Mouse (Mus musculus) lung, postnatal 14 days (tissue): Measurements from ENCODE around the gene Atg13.
"Not testable (repeated sequence)": the region's sequence is repeated elsewhere in the genome, so short reads cannot be mapped to it uniquely, and the experiment has no call there.

Source experiments
- DNase-seq: peaks from one replicate; pipeline ENCODE4 v3.0.0; 2021

The Atg13 gene

DNA sequence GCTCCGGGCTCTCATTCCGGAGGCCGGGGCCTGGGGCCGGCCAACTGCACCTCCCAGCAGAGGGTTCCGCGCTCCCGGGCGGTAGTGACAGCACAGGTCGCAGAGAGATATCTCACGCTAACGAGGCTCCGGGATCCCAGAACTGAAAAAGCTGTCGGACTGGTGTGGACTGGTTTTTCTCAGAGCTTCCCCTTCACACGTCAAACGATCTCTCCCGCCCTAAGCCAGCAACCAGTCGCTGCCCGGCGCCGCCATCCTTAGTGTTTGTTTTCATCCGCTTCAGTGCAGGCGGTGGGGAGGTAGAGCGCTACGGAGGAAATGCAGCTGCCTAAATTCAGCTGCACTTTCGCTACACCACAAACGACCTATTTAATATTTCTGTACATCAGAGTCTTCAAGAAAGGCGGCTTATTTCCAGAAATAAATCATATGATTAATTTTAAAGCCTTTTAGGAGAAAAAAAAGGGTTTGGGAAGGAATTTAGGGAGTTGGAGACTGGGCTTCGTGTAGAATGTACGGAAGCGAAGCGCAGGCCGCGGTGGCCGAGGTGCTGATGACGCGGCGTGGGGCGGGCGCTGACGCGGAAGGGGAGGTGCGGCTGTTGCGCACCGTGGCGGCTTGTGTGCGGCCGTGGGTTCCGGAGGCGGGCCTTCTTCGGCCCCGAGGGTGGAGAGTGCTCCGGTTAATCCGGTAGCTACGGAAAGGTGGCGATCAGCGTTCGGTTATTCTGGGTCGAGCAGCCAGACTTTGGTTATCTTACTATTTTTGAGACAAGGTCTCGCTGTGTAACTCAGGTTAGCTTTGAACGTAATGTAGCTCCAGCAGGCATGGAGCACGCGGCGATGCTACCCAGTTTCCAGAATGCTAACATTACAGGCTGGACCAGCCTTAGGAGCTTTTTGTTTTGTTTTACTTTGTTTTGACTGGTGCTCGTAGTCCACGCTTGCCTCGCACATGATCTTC lies at the start of gene Atg13, which contains the start of gene Harbi1:
Gene Atg13 (minus strand): TSS at position 305 of the 963 bp plus-strand sequence.
Gene Harbi1 (plus strand): TSS at position 581 of the 963 bp plus-strand sequence.
- DNase-seq = peak; percentile 94

DNA sequence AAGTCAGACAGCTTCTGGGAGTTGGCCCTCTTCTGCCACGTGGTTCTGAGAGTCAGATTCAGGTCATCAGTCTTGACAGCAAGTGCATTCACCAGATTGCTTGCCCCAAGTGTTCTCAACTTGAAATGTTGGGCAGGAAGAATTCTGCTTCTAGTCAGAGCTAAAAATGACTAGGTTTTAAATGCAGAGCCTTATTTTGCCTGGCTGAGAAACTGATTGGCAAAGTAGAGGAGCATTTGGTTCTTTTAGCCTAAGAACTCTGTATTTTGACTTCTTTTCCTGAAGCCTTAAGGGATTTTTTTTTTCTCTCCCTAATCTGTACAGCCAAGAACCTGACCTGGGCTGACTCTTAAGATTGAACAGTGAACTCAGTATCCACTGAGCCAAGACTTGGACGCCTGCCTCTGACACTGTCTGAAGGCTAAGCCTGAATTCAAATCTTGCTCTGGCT lies 39.5 kb upstream of the Atg13 start:
- DNase-seq = peak; percentile 39

DNA sequence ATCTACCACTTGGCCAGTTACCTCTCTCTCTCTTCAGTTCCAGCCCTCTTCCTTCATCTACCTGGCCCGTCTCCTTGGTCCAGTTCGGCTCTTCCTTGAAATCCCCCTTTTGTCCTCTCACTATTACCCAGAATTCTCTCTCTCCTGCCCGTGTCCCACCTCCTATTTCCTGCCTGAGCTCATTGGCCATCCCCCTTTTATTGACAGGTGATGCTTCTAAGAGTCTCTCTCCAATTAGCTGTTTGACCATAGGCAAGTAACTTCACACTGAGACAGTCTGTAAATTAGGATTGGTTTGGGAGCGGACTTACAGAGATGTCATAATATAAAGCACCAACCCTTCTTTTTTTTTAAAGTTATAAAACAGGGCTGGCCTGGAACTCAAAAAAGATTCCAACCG lies 34.3 kb upstream of the Atg13 start:
- no peak for DNase-seq

DNA sequence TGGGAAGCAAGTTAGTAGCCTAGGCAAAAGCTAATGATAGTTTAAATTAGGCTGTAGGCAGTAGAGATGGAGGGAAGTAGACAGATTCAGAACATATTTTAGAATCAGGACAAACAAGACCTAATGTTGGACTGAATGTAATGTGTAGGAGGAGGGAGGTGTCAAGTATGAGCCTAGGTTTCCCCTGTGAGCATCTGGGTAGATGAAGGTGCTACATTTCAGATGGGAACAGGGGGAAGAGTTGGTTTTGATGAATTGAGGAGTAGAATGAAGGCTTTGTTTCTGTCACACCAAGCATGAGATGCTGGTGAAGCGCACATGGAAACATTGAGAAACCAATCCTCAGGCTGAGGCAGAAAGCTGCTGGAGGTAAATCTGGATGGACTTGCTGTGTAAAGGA lies 29.2 kb upstream of the Atg13 start:
- no peak for DNase-seq

DNA sequence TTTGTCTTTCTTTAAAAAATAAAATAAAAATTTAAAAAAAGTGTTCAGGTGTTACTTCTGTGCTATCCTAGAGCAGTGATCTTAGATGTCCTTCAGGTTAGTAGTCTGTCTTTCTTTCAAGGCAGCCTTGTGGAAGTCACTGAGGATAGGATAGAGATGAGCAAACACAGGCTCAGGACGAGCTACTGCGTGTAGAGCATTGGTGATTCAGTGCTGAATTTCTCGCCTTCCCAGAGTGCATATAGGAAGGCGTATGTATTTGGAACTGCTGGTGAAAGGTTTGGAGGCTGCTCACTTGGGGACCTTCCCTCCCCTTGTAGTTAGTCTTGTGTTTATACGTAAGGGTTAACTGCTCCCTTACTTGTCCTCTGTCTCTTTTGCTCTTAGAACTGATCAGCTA lies 24.8 kb upstream of the Atg13 start:
- no peak for DNase-seq

DNA sequence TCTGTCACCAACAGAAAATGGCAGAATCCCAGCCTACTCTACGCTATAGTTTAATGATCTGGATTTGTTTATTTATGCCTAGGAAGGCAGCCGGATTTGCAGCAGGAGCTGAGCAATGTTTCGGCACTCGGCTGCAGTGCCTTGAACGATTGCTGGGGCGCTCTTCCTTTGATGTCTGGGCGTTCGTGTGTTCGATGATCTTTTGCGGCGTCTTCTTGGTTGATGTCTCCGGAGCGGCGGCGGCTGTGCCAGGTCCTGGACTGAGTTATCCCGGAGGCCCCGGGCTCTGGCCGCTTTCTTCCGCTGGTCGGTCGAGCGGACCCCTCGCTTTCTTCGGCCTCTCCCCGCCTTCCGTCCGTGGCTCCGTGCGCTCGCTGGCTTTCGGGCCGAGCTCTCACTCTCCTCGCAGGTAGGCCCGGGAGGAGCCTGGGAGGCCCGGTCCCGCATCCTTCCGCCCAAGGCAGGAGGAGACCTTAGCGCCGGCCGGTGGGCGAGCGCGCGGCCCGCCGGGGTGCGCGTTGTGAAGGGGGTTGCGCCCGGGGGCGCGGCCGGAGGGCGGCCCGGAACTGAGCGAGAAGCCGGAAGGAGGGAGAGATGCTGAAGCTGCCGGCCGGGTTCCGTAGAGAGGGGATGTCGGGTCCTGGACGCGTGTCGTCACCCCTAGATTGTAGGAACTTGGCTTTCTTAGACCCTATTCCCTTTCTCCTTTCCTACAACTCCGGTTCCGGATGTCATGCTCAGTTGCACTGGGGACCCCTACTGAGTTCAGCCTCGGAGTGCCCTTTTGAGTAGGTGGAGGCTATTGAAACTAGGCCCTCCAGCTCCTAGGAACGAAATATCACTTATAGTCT lies 19.8 kb upstream of the Atg13 start, which contains the start of gene Ambra1:
Gene Ambra1 (plus strand): TSS at position 164 of the 851 bp plus-strand sequence.
- DNase-seq = peak; percentile 78

DNA sequence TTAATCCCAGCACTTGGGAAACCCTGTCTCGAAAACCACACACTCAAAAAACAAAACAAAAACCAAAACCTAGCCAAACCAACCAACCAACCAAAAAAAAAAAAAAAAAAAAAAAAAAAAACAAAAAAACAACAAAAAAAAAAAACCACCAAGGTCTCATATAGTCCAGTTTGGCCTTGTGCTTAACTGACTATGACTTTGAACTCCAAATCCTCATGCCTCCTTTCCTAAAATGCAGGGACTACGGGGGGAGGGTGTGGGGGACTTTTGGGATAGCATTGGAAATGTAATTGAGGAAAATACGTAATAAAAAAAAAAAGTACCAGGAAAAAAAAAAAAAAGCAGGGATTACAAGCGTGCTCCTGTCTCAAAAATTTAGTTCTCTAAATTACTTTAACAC lies 19.2 kb upstream of the Atg13 start:
- no peak for DNase-seq

DNA sequence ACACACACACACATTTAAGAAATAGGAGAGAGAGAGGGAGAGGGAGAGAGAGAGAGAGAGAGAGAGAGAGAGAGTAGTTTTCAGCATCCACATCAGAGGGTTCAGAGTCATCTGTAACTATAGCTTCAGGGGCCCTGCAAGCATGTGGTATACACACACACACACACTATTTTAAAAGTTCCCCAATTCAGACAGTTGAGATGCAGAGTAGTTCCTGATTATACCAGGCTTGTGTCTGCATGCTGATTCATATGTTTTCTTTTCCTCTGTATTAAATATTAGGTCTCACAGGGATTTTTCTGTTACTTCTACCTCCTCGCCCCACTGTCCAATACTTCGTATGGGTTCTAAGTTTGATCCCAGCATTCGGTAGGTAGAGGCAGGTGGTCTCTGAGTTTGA lies 16.6 kb upstream of the Atg13 start:
- DNase-seq = no peak

DNA sequence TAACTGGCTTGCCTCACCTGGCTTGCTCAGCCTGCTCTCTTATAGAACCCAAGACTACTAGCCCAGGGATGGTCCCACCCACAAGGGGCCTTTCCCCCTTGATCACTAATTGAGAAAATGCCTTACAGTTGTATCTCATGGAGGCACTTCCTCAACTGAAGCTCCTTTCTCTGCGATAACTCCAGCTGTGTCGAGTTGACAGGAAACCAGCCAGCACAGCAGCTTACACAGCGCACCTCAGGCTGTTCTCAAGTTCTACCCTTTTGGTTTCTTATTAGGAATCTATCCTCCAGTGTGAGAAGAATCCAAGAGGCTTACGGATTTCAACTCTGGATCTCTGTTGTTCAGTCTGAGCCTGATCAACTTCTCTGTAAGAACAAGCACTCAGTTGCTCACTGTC lies 15.1 kb upstream of the Atg13 start:
- DNase-seq = not testable (repeated sequence)

DNA sequence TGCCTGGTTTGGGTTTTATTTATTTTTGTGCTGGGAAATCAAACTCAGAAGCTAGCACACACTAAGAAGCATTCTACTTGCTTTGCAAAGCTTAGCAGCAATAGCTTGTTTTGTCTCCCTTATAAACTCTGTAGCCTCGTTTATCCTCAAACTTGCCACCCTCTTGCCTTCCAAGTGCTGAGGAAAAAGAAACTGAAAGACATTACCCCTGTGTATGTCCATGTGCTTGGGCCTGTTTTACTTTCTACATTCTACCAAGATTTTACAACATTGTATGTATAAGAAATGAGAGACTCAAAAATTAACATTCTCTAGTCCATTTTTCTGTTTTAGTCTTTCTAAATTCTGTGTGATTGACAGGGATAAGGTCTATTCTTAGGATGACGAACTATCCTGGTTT lies 14.3 kb upstream of the Atg13 start:
- no peak for DNase-seq

DNA sequence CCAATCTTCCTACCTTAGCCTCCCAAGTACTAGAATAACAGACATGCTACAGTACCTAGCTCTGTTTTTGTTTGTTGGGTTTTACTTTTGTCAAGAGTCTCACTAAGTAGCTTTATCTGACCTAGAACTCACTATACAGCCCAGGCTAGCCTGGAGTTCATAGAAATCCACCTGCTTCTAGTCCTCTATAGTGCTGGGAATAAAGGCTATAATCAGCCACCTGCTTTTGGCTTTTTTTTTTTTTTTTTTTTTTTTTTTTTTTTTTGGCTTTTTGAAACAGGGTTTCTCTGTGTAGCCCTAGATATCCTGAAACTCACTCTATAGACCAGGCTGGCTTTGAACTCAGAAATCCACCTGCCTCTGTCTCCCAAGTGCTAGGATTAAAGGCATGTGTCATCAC lies 13.6 kb upstream of the Atg13 start:
- DNase-seq = no peak

DNA sequence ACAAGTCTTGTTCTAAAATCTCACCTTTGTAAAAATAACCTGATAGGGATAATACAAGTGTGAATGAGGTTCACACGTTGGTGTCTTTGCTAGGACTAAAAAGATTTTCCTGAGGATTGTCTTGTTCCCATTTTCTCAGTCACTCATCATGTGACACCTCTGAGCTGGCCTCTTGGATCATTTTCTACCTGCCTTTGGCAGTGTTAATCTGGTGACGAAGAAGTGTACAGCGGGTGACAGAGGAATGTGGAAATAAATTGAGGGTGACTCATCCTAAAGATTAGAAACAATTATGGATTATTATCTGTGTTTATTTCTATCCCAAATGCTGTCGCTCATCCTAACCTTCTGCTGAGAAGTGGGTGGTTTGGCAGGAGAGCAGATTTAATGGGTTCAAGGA lies 13.0 kb upstream of the Atg13 start:
- no peak for DNase-seq

DNA sequence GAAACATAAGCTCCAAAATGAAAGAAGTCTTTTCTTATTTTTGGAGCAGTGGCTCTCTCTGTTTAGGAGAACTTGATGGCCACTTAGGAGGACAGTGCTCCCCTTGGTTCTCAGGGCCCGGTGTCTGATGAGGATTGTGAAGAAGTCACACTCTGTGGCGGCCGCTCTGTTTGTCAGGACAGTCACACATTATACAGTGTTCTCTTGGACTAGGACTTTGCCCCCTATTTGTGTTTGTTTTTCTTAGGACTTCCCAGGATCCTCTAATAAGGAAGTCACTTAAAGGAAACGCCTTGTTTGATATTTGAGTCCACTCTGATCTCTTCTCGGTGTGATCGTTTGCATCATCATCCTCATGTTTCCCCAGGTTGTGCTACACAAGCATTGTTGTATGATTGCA lies 7.9 kb upstream of the Atg13 start:
- no peak for DNase-seq

DNA sequence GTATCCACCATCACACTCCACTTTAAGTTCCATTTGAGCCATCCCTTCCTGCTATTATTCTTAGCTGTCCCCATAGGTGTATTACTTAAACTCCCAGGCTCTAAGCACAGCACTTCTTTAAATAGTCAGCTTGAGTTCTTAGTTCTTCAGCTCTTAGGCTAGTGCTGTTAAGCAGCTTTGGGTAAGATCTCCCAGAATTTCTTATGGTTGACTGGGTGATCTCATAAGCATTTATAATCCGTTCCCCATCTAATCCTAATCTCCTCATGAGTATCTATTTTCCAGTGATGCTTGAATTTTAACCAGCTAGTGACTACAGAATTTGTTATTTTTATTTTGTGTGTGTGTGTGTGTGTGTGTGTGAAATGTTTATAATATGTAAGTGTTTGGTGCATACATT lies 4.5 kb upstream of the Atg13 start:
- no peak for DNase-seq

DNA sequence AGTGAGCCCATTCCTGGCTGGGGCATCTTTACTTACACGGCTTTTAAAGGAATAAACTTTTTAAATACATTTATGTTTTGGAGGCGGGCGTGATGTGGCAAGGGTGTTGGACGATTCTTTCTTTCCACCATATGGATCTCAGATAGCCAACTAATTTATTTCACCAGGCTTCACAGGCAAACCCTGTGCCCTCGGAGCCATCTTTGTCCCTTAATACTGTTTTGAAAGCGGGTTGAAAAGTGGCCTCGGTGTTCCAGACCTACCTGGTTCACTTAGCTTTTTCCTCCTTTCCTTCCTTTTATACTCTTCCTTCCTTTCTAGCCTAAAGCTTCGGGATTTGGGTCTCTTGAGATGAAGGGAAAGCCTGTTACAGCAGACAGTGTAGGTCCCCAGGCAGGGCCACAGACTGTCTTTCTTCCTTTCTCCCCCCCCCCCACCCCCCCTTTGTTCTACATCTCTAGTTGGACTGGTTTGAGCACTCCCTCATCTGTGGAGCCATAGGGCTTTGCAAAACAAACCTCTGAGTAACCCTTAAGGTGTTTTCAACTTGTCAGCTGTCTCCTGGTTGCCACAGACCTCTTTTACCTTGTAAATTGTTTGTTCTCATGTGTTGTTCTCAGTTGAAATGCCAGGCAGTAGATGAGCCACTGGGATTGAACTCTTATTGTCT lies 1.0 kb upstream of the Atg13 start:
- no peak for DNase-seq

DNA sequence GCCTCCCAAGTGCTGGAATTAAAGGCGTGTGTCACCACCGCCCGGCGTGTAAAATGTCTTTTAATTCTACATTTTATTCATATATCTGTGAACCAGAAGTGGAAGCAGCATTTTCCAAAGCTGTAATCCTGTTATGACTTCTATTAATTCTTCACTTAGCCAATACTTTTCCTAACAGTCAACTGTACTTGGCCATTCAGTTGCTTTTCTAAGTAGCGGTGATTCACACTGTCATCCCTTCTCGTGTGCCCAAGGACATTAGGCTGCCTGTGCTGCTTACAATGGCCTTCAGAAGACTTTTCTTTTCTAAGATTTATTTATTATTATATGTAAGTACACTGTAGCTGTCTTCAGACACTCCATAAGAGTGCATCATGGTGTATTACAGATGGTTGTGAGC lies 2.0 kb downstream of the Atg13 start:
- DNase-seq = no peak

DNA sequence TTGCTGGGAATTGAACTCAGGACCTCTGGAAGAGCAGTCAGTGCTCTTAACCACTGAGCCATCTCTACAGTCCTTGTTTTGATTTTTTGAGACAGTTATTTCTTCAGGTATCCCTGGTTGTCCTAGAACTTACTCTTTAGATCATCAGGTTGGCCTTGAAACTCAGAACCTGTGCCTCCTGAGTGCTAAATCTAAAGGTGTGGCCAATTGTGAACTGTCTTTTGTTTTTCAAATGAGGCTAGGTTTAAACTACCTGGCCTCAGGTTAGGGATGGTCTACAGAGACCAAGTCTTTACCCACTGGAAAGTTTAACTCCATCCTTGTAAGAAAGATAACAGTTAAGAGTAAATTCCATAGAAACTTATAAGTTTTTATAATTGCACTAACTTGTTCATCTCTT lies 3.9 kb downstream of the Atg13 start:
- DNase-seq = no peak

DNA sequence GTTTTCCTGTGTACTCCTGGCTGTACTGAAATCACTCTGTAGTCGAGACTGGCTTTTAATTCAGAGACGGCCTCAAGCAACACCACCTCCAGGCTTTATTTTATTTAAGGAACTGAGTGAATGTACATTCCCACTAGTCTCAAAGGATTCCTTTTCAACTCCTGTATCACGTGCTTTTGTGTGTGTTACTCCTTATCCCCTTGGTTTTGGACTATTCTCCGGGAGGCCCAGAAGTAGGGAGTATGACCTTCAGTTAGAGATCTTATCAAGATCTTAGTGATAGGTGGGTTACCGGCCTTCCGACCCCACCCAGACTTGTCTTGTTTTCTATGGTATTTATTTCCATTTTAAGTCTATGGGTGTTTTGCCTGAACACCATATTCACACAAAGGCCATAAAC lies 4.6 kb downstream of the Atg13 start:
- DNase-seq = no peak

DNA sequence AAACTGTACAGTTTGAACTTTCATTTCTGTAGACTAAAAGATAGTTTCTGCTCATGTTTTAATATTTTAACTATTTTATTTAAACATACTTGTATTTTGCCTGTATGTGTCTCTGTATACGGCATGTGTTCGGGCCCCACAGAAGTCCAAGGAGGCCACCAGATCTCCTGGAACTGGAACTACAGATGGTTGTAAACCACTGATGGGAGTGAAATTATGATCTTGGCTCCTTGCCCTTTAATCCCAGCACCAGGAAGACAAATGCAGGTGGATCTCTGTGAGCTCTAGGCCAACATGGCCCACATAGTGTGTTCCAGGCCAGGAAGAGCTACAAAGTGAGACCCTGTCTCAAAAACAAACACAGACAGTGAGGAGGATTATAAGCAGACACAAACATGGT lies 9.0 kb downstream of the Atg13 start:
- DNase-seq = no peak

DNA sequence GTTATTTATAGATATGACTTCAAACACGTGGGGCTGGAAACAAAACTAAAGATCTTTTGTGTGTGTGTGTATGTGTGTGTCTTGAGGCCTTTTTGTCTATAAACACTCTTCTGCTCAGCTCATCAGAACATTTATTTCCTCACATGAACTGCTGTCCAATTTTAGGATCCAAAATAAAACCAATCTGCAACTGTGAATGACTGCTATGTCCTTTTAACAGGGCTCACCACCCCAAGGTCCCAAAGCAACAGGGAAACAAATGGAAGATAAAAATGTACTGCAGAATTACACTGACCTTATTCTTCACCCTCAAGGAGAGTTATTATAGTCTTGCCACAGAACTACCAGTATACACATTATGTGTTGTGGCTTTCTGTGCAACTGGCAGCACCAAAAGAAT lies 11.2 kb downstream of the Atg13 start:
- no peak for DNase-seq

DNA sequence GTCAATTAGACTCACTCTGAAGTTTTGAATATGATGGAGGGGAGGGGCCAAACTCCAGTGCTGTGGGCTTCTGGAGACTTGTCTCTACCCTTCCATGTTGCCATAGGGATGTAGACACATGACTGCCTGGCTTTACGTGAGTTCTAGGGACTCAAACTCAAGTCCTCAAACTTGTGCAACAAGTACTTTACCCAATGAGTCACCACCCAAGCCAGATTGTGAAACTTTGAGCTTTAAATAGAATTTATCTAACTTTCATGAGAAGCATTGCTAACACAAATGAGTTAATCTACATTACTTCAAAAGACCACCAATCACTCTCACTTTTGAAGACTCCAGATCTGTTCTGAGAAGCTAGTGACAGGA lies 14.2 kb downstream of the Atg13 start:
- no peak for DNase-seq

DNA sequence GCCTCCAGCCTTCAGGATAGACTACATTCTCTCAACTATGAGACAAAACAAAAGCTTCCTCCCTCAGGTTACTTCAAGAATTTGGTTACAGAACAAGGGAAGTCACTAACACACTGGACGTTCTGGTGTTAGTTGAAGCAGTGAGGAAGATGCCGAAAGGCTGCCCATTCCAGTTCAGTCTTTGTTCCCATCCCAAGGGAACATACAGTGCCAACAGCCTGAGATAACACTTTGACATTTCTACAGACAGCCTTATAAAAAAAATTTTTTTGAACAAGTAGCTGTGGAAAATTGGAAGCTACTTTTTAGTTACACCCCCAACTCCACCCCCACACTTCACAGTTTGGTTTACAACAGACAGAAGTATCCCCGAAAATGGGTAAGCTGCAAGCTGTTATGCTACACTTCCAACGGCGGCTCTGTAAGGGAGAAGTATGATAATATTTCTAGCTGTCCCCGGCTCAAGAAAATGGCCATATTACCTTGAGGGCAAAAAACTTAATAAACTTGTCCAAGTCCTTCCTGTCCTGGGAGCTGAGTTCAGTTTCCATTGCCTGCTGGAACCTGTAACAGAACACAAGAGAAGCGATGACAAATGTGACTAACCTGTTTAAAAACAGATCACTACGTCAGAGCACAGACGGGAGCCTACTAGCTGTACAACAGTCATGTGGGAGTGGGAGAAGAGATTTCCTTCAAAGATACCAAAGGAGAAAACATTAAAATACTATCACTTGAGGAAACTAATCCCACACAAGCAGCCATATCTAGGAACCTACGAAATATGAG lies 14.7 kb downstream of the Atg13 start:
- no peak for DNase-seq
